Mouse (Mus musculus) midbrain, embryonic 11.5 days (tissue): Measurements from ENCODE around the gene Olfr12. TPM values are rescaled to one million over a fixed set of nuclear protein-coding genes. Genes with fewer than 3 reads are reported as not detected.

Experiments used
- ATAC-seq: fragments of 200-750 bp; cut with Nextera tagmentation; 2 replicates; pipeline ENCODE4 v1.8.0; 2017; ENCODE audit warnings: moderate TSS enrichment, moderate library complexity; ENCODE audit not compliant: low FRiP score
- DNase-seq: peaks from one replicate; pipeline ENCODE4 v3.0.0; 2015; ENCODE audit warnings: low spot score; ENCODE audit errors: missing footprints
- H3K27ac ChIP-seq: fragments of 300-500 bp; sonication (generic); 2 replicates; pipeline ENCODE4 v1.5.1; 2014; ENCODE audit warnings: low read depth, low read length
- H3K27me3 ChIP-seq: fragments of 300-500 bp; sonication (generic); 2 replicates; pipeline ENCODE4 v1.6.1; 2014; ENCODE audit warnings: mild to moderate bottlenecking, low read length, moderate library complexity, mixed read lengths; ENCODE audit not compliant: control insufficient read depth, insufficient read depth
- H3K36me3 ChIP-seq: fragments of 300-500 bp; sonication (generic); 2 replicates; pipeline ENCODE4 v1.6.1; 2014; ENCODE audit warnings: mild to moderate bottlenecking, low read length, moderate library complexity, mixed read lengths; ENCODE audit not compliant: control insufficient read depth, insufficient read depth
- H3K4me1 ChIP-seq: fragments of 300-500 bp; sonication (generic); 2 replicates; pipeline ENCODE4 v1.6.1; 2014; ENCODE audit warnings: low read length; ENCODE audit not compliant: control insufficient read depth, insufficient read depth
- H3K4me2 ChIP-seq: fragments of 300-500 bp; sonication (generic); 2 replicates; pipeline ENCODE4 v1.6.1; 2014; ENCODE audit warnings: mild to moderate bottlenecking, moderate library complexity
- H3K4me3 ChIP-seq: fragments of 300-500 bp; sonication (generic); 2 replicates; pipeline ENCODE4 v1.5.1; 2014; ENCODE audit warnings: low read depth, low read length
- H3K9ac ChIP-seq: fragments of 300-500 bp; sonication (generic); 2 replicates; pipeline ENCODE4 v1.6.1; 2014; ENCODE audit warnings: low read length
- H3K9me3 ChIP-seq: fragments of 300-500 bp; sonication (generic); 2 replicates; pipeline ENCODE4 v1.6.1; 2016; ENCODE audit warnings: low read length; ENCODE audit not compliant: control insufficient read depth
- WGBS: fragments of 180-500 bp; shearing (Covaris S2); extraction: QIAGEN DNeasy Blood & Tissue Kit; methylation state at CpG from one replicate; pipeline ENCODE4 v1.1.7; 2014; 5-methylcytosine and 5-hydroxymethylcytosine counted together
- polyA plus RNA-seq: library from polyadenylated mRNA; unstranded; fragments of >200 nt; fragmentation: Nextera tagmentation; extraction: Ambion mirVana; gene quantifications from 2 replicates; pipeline ENCODE4 v1.2.1, GENCODE M21; 2014

Gene Olfr12
- polyA plus RNA-seq, result 0.05 and 0.12 TPM in 2 replicates

- Histone ChIP-seq H3K27me3 (no peaks in the 10 kb centered on the region), H3K27ac (no peak within 1 kb of the TSS), H3K9me3 (no peaks in the 10 kb centered on the region), H3K4me3 (no peak within 1 kb of the TSS), H3K4me1 (no peaks in the 10 kb centered on the region), H3K9ac (no peak within 1 kb of the TSS), H3K4me2 (no peak within 1 kb of the TSS), H3K36me3 (no peaks in the 10 kb centered on the region)
- 66% methylated on average over 2 of the region's 2 CpGs for WGBS
- DNase-seq (no peak), ATAC-seq (no peak)
These were observed at the start of gene Olfr12 for GRCm38 (mm10) chr1:92617488-92617887. Olfr12 (plus strand) TSS chr1:92617788.

DNA sequence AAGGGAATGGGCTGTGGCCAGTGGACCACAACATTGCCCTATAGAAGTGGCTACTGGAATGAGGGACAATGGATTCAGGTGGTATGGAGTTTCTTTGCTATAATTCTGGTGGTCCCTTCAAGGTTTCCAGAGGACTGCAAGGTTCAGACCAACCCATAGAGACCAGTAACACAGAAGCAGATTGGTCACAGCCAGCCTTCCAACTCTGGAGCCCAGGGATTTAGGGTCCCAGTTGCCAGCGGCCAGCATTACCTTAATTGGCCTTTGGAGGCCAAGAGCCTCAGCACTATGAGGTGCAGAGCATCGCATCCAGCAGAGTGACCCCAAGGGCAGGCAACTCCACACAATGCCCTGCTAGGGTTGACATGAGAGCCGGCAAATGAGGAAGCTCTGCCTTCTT is 46.6 kb upstream of the Olfr12 start, which contains the start of gene Olfr1413:
Gene Olfr1413, plus strand, starts transcription at position 301 of the 400 bp plus-strand sequence.
- 91% methylated on average over 3 of the region's 3 CpGs for WGBS
- no peaks in the 10 kb centered on the region for H3K36me3 ChIP-seq
- H3K4me3 ChIP-seq, result no peak within 1 kb of the TSS
- ATAC-seq, result no peak
- H3K27me3 ChIP-seq, result no peaks in the 10 kb centered on the region
- no peak for DNase-seq
- H3K9ac ChIP-seq, result no peak within 1 kb of the TSS
- H3K4me2 ChIP-seq, result no peak within 1 kb of the TSS
- H3K9me3 ChIP-seq, result no peaks in the 10 kb centered on the region
- H3K4me1 ChIP-seq, result no peaks in the 10 kb centered on the region
- no peak within 1 kb of the TSS for H3K27ac ChIP-seq

DNA sequence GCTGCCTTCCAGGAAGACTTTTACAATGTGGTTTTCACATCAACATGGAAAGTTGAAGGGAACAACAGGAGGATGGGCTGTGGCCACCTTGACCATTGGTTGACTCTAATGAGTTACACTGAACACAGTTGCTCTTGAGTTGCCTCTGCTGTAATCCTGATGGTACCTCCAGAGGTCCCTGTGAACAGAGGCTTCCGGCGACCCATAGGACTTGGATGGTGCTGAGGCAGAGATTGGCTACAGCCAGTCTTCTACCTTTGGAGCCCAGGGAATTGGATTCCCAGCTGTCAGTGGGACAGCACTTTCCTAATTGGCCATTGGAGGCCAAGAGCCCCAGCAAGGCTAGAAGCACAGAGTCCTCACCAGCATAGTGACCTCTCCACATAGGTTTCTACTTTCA is 32.1 kb upstream of the Olfr12 start, which contains the start of gene Olfr1412:
Gene Olfr1412, plus strand, starts transcription at position 301 of the 400 bp plus-strand sequence.
- H3K27ac ChIP-seq, result no peak within 1 kb of the TSS
- H3K27me3 ChIP-seq, result no peaks in the 10 kb centered on the region
- H3K4me2 ChIP-seq, result no peak within 1 kb of the TSS
- H3K4me3 ChIP-seq, result no peak within 1 kb of the TSS
- 87% methylated on average over 2 of the region's 2 CpGs for WGBS
- no peaks in the 10 kb centered on the region for H3K4me1 ChIP-seq
- ATAC-seq, result no peak
- no peaks in the 10 kb centered on the region for H3K36me3 ChIP-seq
- no peak for DNase-seq
- no peaks in the 10 kb centered on the region for H3K9me3 ChIP-seq
- no peak within 1 kb of the TSS for H3K9ac ChIP-seq

GRCm38 (mm10) chr1:92594111-92594510 is 23.5 kb upstream of the Olfr12 start, which contains the start of gene Olfr1411:
Olfr1411 (plus strand) TSS chr1:92594411.
- Histone ChIP-seq H3K9me3 (no peaks in the 10 kb centered on the region), H3K27ac (no peak within 1 kb of the TSS), H3K4me1 (no peaks in the 10 kb centered on the region), H3K27me3 (no peaks in the 10 kb centered on the region), H3K9ac (no peak within 1 kb of the TSS), H3K4me3 (no peak within 1 kb of the TSS), H3K4me2 (no peak within 1 kb of the TSS), H3K36me3 (no peaks in the 10 kb centered on the region)
- ATAC-seq (no peak), DNase-seq (no peak)

GRCm38 (mm10) chr1:92596019-92596418 is 21.6 kb upstream of the Olfr12 start:
- WGBS, result 85% methylated on average over 3 of the region's 3 CpGs
- no peak overlapping the region for H3K4me3 ChIP-seq
- DNase-seq, result no peak
- H3K27ac ChIP-seq, result no peak overlapping the region
- H3K36me3 ChIP-seq, result no peaks in the 10 kb centered on the region
- no peak overlapping the region for H3K9ac ChIP-seq
- ATAC-seq, result no peak
- H3K9me3 ChIP-seq, result no peaks in the 10 kb centered on the region
- no peaks in the 10 kb centered on the region for H3K4me1 ChIP-seq
- H3K27me3 ChIP-seq, result no peaks in the 10 kb centered on the region
- no peak overlapping the region for H3K4me2 ChIP-seq

- no peak within 1 kb of the TSS for H3K4me3 ChIP-seq
- no peaks in the 10 kb centered on the region for H3K27me3 ChIP-seq
- no peak for DNase-seq
- 80% methylated on average over 1 of the region's 1 CpGs for WGBS
- H3K9me3 ChIP-seq, result no peaks in the 10 kb centered on the region
- H3K36me3 ChIP-seq, result no peaks in the 10 kb centered on the region
- no peak for ATAC-seq
- H3K27ac ChIP-seq, result no peak within 1 kb of the TSS
- no peak within 1 kb of the TSS for H3K9ac ChIP-seq
- no peak within 1 kb of the TSS for H3K4me2 ChIP-seq
- H3K4me1 ChIP-seq, result no peaks in the 10 kb centered on the region
These were observed 12.1 kb upstream of the Olfr12 start, which contains the start of gene Olfr1410 for GRCm38 (mm10) chr1:92605482-92605881. Olfr1410 (plus strand) TSS chr1:92605782.

DNA sequence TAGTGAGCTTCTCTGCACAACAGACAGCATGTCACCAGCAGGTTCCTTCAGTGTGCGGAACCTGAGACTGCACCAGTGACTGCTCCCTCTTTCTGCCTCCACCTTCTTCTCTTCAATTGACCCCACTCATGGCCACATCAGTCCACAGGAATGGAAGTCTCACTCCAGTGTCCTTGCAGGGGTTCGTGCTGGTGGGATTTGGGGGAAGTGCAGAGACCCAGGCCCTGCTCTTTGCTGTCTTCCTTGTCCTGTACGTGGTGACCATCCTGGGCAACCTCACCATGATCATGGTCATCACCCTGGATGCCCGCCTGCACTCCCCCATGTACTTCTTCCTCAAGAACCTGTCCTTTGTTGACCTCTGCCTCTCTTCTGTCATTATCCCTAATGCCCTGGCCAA is 9.9 kb upstream of the Olfr12 start:
- Histone ChIP-seq H3K4me3 (no peak overlapping the region), H3K4me2 (no peak overlapping the region), H3K9me3 (no peaks in the 10 kb centered on the region), H3K36me3 (no peaks in the 10 kb centered on the region), H3K9ac (no peak overlapping the region), H3K4me1 (no peaks in the 10 kb centered on the region), H3K27me3 (no peaks in the 10 kb centered on the region), H3K27ac (no peak overlapping the region)
- WGBS, result 79% methylated on average over 4 of the region's 4 CpGs
- DNase-seq (no peak), ATAC-seq (no peak)

- Histone ChIP-seq H3K4me1 (no peaks in the 10 kb centered on the region), H3K27me3 (no peaks in the 10 kb centered on the region), H3K4me2 (no peak overlapping the region), H3K9ac (no peak overlapping the region), H3K9me3 (no peaks in the 10 kb centered on the region), H3K4me3 (no peak overlapping the region), H3K27ac (no peak overlapping the region), H3K36me3 (no peaks in the 10 kb centered on the region)
- ATAC-seq, result no peak
- 10% methylated on average over 5 of the region's 5 CpGs for WGBS
- DNase-seq, result peak; percentile 87
These were observed 6.6 kb upstream of the Olfr12 start for GRCm38 (mm10) chr1:92611008-92611407.

DNA sequence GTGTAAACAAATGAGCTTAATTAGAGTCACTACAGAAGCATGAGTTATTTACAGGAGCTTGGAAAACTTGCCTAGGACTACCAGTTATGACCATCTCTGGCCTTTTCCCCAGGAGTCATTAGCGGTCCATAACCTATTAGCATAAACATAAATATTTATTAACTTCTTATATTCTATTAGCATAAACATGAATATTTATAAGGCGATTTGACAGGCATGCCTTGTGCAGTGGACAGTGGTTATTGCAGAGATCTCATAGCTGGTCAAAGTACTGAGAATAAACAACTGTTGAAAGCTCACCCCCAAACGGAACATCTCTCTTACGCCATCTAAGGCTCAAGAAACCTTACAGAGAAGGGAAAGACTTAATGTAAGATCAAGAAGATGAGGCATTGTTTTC is 4.4 kb upstream of the Olfr12 start:
- DNase-seq (no peak), ATAC-seq (peak; percentile 59)
- no peaks in the 10 kb centered on the region for H3K9me3 ChIP-seq
- WGBS, result 48% methylated on average over 4 of the region's 4 CpGs
- no peaks in the 10 kb centered on the region for H3K4me1 ChIP-seq
- no peak overlapping the region for H3K4me2 ChIP-seq
- H3K4me3 ChIP-seq, result no peak overlapping the region
- no peak overlapping the region for H3K9ac ChIP-seq
- H3K36me3 ChIP-seq, result no peaks in the 10 kb centered on the region
- no peaks in the 10 kb centered on the region for H3K27me3 ChIP-seq
- H3K27ac ChIP-seq, result no peak overlapping the region
